Mouse (Mus musculus) heart, postnatal 36 days (tissue): ENCODE measurements around the gene Pcbp1. TPM values are rescaled to one million over a fixed set of nuclear protein-coding genes. Genes with fewer than 3 reads are reported as not detected.

Experiments used
- DNase-seq, 2 experiments: peaks; one replicate each; pipeline ENCODE4 v3.0.0; 2021 to 2022
- intact Hi-C: fragments of 180-260 bp; cut with DNase I; formaldehyde crosslinking; loops from one replicate; pipeline ENCODE4 v1.15.1; 2025
- total RNA-seq, 2 experiments: library from RNA; stranded (reverse); gene quantifications; 2 replicates each; pipeline ENCODE4 v1.2.3; 2021

The Pcbp1 gene
- total RNA-seq, 2 experiments from 2014 or later, result 147 to 159 TPM

DNA sequence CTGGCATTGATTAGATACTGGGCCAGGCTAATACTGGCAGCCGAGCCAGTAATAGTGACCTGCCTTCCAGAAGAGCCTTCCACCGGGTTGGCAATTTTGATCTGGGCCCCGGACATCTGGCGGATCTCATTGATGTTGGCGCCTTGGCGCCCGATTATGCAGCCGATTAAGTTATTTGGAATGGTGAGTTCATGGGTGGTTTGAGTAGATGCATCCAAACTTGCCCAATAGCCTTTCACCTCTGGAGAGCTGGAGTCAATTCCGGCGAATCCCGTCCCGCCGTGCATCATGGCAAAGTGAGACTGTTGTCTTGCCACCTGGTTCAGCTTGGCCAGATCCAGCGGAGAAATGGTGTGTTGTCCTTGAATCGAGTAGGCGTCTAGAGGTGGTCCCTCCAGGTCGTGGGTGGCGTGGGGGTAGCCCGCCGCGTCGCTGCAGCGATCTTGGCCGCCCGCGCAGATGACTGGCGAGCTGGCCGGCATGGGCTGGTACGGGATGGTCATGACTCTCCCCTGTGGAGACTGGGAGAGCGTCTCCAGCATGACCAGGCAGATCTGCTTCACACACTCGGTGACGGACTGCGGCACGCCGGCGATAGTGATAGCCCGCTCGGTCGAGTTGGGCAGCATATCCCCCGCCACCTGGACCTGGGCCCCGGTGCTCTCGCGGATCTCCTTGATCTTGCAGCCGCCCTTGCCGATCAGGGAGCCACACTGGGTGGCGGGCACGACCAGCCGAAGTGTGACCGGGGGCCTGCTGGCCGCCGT lies 1.1 kb downstream of the Pcbp1 start:
- DNase-seq, result peak in 1 of 2 experiments; percentile 38
- intact Hi-C loops, result loop anchor here (2.0 kb wide), 1 partner anchor 30 kb away; no protein-coding TSS in a partner anchor

DNA sequence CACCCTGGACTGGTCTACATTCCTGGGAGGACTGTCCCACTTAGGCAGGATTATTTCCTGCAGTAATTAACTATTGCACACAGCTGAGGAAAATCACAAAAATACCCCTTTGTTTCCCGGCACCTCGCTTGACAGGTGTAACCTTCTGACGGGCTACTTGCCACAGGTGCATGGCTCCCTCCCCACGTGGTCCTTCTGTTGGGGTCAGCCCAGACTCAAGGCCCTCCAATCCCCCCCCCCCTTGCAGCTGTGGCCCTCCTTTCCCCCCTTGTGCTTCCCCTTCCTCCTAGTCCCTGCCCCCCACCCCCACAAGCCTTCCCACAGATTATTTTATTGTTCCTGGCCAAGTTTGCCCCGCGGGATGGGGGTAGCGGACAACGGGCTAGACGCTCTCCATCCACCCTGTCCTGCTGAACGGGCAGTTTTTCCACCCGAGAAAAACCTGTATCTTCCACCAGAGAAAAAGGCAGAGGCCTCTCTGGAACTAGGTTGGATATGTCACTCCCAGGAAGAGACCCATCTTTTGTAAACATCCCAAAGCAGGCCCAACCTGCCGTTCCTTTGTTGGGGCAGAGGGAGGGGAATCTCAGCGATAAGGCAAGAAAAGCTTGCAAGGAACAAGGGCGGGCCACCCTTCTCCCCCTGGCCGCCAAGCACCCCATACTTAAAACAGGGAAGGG lies 2.2 kb downstream of the Pcbp1 start:
- intact Hi-C loops, result loop anchor here (2.0 kb wide), 2 partner anchors 17 to 29 kb away; no protein-coding TSS in a partner anchor
- no peak for DNase-seq

DNA sequence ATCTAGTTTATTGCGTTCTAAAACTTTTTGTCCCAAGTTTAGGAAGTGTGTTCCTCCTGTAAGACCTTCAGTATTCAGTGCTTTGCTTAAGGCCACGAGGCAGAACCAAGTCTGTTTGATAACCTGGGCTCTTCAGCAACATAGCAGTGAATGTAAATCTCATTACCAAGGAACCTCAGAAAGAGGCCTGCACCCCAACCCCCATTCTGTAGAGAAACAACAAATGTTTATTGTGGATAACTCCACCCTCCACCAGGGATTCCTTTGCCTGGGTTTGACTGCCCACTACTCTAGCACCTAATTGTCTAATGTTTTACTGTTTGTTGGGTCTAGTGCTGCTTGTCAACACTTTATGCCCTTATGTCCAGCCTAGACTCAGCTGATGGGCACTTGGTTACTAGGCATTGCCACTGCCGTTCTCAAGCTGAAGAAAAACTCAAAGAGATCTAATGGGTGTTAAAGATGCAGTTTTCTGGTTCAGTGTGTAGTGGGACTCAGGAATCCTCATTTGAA lies 2.8 kb downstream of the Pcbp1 start:
- no peak for DNase-seq
- intact Hi-C loops, result loop anchor here (2.0 kb wide), 1 partner anchor 16 kb away; no protein-coding TSS in a partner anchor

DNA sequence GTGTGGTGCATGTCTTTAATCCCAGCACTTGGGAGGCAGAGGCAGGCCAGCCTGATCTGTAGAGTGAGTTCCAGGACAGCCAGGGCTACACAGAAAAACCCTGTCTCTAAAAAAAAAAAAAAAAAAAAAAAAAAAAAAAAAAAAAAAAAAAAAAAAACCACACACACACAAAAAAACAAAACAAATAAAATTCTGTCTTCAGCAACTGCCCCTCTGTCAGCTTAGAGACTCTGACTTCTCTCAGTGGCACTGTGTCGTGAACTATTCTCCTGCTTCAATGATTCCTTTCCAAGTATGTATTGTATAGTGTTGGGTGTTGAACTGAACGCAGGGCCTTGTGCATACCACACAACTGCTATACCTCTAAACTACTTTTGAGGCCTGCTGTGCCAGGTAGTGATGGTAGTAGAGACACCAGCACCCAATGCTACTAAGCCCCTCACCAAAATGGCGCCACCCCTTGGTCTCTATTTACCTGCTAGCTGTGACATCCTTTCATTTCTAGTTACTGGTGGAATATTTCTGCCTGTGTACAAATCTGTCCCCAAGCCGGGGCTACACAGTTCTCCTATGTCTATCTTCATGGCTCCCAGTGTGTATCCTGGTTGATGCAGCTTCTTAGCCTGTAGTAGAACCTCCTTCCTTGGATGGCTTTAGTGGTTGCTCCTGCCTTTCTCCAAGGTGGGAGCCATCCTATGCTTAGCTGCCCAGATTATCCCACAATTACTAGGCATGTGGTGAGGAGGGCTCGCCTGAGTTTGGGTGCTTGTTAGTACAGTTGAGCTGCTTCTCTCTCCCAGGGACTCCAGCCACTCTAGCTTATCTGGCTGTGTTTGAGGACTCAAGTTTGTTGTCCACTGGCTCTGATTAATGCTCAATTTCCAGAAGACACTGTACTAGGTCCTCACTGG lies 3.9 kb downstream of the Pcbp1 start:
- intact Hi-C loops, result loop anchor here (2.0 kb wide), 1 partner anchor 15 kb away; no protein-coding TSS in a partner anchor
- DNase-seq, result no peak

DNA sequence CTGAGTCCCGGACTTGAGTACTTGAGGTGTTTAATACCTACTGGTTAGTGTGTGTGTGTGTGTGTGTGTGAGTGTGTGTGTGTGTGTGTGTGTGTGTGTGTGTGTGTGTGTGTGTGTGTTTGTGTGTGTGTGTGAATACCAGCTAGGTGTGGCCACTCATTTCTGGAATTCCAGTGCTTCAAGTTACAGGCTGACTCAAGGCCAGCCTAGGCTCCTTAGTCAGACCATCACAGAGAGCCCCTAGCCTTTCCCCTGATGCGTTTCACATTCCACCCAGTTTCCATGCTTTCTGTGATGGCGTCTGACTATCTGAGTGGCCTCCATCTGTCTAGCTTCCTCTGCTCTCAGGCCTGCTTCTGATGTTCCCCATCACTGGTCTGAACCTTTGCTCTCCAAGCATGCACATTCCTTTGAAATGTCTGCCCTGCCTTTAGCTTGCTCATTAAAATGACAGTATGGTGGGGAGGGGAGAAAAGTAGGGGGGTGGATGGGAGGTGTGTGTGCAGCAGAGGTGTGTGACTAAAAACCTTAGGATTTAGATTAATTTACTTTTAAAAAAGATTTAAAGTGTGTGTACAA lies 6.3 kb downstream of the Pcbp1 start:
- DNase-seq, result no peak
- intact Hi-C loops, result no loop called here

DNA sequence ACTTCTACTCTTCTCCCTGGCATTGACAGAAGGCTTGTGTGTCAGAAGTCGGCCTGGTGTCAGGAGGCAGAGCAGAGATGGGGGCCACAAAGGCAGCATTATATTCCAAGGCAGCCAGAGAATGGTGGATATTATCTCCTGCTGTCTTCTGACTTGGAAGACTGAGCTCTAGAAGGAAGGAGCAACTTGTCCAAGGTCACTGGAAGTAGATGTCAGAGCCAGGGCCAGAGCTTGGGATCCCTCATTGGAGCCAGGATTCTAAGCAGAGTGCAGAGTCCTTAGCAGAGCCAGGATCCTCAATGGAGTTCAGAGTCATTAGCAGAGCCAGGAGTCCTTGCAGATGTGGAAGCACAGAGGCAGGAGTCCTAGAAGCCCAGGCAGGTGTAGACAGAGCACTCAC lies 10.1 kb downstream of the Pcbp1 start:
- intact Hi-C loops, result no loop called here
- peak; percentile 31 to 43 for DNase-seq

DNA sequence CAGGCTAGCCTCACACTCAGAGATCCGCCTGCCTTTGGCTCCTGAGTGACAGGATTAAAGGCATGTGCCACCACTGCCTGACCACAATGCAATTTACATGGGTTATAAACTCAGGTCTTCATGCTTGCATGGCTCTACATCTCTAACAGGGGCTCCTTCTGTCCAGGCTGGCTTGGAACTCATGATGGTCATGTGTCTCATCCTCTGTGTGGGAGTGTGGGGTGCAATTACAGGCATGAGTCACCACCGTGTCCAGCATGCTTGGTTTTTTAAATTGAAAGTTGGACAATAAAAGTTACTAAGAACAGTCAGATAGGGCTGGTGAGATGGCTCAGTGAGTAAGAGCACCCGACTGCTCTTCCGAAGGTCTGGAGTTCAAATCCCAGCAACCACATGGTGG lies 12.8 kb downstream of the Pcbp1 start:
- intact Hi-C loops, result no loop called here

DNA sequence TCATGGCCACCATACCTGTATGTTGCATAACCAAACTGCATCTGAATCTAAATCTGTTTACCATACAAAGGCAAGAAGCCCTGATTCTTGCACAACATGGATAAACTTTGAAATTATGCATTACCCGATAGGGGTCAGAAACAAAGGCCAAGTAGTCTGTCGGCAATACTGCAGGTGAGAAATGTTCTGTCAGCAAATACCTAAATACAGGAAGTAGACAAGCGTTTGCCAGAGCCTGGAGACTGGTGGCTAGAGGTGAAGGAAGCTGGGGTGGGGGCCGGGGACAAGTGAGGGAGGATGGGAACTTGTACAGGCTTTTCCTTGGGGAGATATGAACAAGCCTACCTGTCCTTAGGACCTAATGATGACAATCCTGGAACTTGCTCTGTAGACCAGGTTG lies 15.1 kb downstream of the Pcbp1 start:
- DNase-seq, result no peak

More for the DNA sequence above, 12.8 kb downstream of the Pcbp1 start:
- DNase-seq, result no peak

DNA sequence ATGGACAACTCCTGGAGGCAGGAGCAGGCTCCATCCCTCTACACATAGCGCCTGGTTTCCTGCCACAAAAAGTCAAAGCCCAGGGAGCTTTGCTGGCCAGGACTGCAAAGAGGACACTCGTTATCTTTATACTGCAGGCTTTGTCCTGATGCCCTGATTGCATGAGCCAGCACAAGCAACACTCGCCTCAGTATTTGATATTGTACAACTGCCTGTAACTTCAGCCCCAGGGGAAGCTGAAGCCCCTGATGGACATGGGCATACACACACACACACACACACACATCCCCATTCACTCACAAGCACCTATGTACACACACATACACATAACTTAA lies 16.3 kb downstream of the Pcbp1 start:
- intact Hi-C loops, result no loop called here
- no peak for DNase-seq

More for the DNA sequence above, 15.1 kb downstream of the Pcbp1 start:
- intact Hi-C loops, result no loop called here

DNA sequence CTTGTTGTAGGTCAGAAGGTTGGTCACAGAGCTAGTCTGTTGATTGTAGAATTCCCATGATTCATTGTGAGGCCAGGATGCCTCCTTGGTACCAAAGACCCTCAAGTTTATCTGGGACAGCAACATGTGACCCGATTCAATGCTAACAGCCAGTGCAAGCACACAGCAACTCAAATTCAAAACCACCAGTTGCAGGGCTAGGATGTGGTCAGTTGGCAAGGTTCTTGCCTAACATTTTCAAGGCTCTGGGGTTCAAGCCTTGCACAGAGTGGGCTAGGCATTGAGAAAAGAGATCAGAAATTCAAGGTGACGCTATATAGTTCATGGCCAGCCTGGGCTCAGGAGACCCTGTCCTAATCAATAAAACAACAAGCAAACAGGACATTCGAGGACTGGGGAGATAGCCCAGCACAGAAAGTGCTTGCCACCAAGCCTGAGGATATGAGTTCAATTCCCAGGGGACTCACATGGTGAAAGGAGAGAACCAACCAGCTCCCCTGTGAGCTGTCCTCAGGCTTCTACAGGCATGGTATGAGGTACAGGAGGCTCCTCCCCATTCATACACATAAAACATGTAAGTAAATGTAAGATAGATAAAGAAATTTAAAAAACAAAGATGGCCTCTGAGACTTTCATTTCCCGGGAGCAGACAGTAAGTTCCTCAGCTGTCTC lies 16.8 kb downstream of the Pcbp1 start:
- intact Hi-C loops, result no loop called here
- DNase-seq, result no peak

DNA sequence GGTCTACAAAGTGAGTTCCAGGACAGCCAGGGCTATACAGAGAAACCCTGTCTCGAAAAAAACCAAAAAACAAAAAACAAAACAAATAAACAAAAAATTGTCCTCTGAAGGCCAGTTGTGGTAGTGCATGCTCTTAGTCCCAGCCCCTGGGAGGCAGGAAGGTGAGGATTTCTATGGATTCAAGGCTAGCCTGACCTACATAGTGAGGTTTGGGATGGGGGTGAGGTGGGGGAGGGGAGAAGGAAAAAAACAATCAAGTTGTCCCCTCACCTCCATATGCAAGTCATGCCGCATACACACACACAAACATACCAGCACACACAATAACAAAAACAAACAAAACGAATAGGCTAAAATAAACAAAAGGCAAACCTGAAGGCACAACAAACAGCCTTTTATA lies 17.4 kb downstream of the Pcbp1 start:
- DNase-seq, result no peak
- intact Hi-C loops, result no loop called here

DNA sequence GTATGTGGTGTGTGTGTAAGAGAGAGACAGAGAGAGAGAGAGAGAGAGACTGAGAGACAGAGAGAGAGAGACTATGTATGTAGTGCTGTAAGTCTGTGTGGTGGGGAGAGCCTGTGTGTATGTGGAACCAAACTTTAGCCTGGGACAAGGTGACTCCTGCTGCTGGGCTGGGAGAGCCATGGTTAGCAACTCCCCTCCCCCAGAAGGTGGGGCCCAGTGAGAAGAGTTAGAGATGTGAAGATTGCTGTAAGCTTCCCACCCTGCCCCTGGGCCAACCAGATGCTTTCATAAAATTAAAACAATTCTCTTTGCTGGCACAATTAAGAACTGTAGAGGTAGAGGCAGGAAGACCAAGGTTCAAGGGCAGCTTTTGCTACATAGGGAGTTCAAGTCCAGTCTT lies 19.0 kb downstream of the Pcbp1 start:
- intact Hi-C loops, result loop anchor here (2.0 kb wide), 1 partner anchor 16 kb away; no protein-coding TSS in a partner anchor
- no peak for DNase-seq

DNA sequence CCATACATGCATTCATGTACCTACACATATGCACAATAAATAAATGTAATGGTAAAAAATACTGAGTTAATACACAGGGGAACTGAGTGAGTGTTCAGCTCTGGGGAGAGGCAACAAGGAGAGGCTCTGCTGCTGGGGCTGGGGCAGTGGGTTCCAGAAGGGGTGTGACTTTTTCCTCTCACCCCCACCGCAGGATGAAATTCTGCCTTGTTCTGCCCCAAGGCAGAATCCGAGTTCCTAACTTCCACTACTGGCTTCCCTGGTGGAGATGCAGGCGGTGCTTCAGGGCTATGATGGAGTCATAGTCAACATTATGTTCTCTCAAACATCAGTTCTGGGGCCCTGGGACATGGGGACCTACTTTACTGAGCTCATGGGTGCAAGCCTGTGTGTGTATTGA lies 19.8 kb downstream of the Pcbp1 start:
- intact Hi-C loops, result loop anchor here (2.0 kb wide), 1 partner anchor 16 kb away; no protein-coding TSS in a partner anchor
- DNase-seq, result no peak

DNA sequence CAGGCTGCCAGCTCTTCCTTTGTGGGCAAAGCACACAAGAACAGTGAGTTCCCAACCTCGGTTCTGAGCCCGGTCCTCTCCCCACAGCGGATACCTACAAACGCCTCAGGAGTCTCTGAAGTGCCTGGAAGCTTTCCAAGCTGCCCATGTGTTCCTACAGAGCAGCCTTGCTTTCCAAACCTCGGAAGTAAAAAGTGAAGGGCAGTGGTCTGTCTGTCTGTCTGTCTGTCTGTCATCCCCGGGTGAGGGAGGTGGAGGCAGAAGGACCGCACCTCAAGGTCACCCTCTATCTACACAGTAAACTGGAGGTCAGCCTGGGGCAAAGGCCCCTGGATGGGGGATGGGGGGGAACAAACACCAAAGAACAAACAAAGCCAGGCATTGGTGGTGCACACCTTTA lies 20.4 kb downstream of the Pcbp1 start:
- DNase-seq, result no peak
- intact Hi-C loops, result loop anchor here (2.0 kb wide), 1 partner anchor 17 kb away; no protein-coding TSS in a partner anchor

DNA sequence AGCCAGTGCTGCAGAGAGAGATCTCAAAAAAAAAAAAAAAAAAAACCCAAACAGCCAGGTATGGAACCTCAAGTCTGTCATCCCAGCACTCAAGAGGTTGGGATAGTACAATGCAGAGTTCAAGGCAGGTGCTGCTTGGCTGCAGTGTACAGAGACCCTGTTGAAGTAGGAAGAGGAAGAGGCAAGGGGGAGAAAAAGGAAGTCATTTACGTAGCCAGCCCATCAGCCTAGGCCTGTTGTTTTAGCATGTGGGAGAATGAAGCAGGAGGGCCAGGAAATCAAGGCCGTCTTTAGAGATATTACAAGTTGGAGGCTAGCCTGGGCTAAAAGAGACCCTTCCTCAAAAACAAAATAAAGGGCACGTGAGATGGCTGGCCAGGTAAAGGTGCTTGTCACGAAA lies 22.6 kb downstream of the Pcbp1 start:
- no peak for DNase-seq
- intact Hi-C loops, result no loop called here

DNA sequence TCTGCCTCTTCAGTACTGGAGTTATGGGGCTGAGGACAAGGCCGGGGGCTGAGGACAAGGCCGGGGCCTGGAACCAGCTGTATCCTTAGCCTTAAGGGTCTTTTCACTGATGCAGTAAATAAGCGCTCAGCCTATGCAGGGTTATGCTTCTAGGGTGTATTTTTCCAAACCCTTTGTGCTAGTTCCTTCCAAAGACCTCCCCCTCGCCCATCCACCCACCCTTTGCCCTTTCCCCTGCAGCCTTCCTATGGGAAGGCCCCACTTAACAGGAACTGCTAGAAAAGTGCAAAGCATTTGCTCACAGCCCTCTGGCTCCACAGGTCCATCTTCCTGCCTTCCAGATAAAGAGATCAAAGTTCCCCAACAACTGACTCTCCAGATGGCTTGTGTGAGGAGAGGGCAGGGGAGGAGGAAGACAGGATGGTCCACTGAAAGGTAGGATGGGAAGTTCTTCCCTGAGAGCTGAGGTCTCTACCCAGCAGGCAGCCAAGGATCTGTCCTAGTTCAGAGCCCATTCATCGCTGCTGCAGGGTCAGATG lies 26.5 kb downstream of the Pcbp1 start:
- intact Hi-C loops, result no loop called here
- DNase-seq, result no peak

DNA sequence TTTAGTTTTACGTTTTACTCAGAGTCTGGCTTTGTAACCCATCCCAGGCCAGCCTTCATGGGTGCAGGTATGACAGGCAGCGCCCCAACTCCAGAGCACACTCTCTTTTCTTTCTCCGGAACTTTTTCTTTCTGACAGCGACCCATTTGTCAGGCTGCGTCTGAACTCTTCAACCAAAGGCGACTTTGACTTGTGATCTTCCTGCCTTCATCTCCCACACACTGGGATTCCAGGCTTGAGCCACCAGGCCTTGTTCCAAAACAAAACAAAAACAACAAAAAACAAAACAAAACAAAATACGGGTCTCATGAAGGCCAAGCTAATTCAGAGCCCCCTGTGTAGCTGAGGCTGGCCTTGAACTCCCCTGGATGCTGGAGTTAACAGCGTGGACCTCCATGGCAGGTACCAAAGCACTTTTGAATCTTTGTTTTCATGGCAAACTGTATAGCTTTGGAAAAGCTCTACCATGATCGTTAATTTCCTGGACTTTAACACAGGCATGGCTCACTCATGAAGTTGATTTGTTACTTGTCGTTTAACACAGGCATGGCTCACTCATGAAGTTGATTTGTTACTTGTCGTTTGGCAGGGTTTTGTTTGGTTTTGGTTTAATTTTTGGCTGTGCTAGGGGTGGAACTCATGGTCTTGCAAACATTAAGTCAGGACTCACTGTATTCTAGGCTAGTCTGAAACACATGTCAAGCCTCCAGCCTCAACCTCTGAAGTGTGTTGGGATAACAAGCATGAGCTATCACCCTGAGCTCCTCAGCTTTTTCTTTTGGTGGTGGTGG lies 28.0 kb downstream of the Pcbp1 start:
- intact Hi-C loops, result loop anchor here (2.0 kb wide), 1 partner anchor 25 kb away; no protein-coding TSS in a partner anchor
- DNase-seq, result no peak

DNA sequence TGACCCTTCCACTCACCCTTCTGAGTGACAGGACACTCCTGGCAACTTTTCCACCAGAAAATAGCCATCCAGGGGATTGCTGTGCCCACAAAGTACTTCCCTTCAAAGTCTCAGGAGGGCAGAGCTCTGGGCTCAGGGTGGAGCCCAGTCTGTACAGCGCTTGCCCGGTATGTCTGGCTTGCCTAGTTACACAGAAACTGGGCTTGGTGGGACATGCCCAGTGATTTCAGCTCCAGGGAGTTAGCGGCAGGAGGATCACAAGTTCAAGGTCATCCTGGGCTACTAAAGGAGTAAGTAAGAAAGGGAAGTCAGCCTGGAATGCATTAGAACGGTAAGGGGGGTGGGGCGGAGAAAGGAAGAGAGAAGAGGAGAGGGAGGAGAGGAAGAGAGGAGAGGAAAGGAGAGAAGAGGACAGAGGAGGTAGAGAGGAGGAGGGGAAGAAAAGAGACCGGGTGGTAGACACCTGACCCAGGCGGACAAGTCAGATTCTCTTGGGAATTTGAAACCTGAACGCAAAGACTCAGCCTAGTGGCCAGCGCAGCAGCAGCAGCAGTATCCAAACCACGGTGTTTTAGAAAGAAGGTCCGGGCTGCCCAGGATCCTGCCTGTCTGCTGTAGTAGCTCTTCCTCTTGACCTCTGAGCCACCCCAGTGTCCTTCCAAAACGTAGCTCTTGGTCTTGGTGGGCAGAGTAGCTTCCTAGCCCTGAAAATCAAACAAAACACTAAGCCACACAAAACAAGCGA lies 28.9 kb downstream of the Pcbp1 start:
- intact Hi-C loops, result loop anchor here (2.0 kb wide), 1 partner anchor 24 kb away; no protein-coding TSS in a partner anchor

More for the DNA sequence above, 28.9 kb downstream of the Pcbp1 start:
- peak; percentile 40 to 58 for DNase-seq
